Mouse (Mus musculus) megakaryocyte, embryonic 14.5 days (primary cell): ENCODE data around the gene Blvrb.

ENCODE experiments used
- FLI1 ChIP-seq: IDR thresholded peaks from 2 replicates; pipeline ENCODE4 v1.6.1; 2012; ENCODE audit warnings: low read length, inconsistent platforms, mixed read lengths
- GATA1 ChIP-seq: IDR thresholded peaks from 3 replicates; pipeline ENCODE4 v1.6.1; 2012; ENCODE audit warnings: mixed read lengths, low read length, inconsistent platforms, borderline replicate concordance

DNA sequence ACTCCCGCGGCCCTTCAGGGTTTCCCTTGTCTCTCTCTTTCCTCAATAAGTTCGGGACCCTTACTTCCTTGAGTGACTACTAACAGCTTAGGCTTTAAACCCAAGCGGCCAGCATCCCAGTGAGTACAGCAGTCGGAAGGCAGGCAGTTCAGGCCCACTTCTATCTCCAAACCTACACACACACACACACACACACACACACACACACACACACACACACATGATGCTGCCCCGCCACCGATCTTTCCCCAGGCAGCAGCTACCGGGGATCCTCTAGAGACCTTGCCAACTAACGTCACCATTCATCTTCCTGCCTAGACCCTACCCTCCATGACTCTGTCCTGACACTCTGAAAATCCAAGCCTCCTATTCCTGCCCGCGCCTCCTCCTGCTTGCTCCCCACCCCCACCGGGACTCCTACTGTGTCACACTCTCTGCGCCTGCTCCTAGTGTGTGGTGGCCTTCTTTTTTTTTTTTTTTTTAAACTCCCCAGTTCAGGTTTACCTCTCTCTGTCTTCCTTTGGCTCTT lies 40.0 kb downstream of the Blvrb start:
- no peak for TF ChIP-seq GATA1
- no peak for TF ChIP-seq FLI1
